Mouse (Mus musculus) layer of hippocampus, adult 2 months (tissue): Measurements from ENCODE around the gene 1700013F07Rik. TPM values are rescaled to one million over a fixed set of nuclear protein-coding genes. Genes with fewer than 3 reads are reported as not detected.
"Not testable (repeated sequence)": the region's sequence is repeated elsewhere in the genome, so short reads cannot be mapped to it uniquely, and the experiment has no call there.

Experiments used
- DNase-seq, 2 experiments: peaks; one replicate each; pipeline ENCODE4 v3.0.0; 2022; ENCODE audit warnings: low spot score in 2 of 2
- H3K27ac ChIP-seq: fragments of 200-600 bp; 2 replicates; pipeline ENCODE4 v1.8.1; 2022
- H3K4me3 ChIP-seq: fragments of 200-600 bp; 2 replicates; pipeline ENCODE4 v1.8.1; 2022; ENCODE audit warnings: mild to moderate bottlenecking
- CTCF ChIP-seq: fragments of 200-600 bp; conservative IDR thresholded peaks from 2 replicates; pipeline ENCODE4 v1.8.1; 2022; ENCODE audit warnings: antibody characterized with exemption, mild to moderate bottlenecking, moderate library complexity
- long read RNA-seq, 2 experiments: library from polyadenylated mRNA; stranded (forward); transcript quantifications; one replicate each; pipeline ENCODE4 v2.0.0; 2021; ENCODE audit warnings: borderline mapping rate in 2 of 2
- total RNA-seq, 2 experiments: library from RNA; stranded (reverse); gene quantifications; 2 replicates each; pipeline ENCODE4 v1.2.3; 2021

Gene 1700013F07Rik
- total RNA-seq, result 1 to 10 TPM; 1.5 TPM
- long read RNA-seq, experiment 1, partial matches to known transcripts, result 1 of 11 reads
- long read RNA-seq, experiment 1, other reads (novel, unspliced or antisense), result 10 of 11 reads
- long read RNA-seq, experiment 2, partial matches to known transcripts, result 0 of 14 reads
- long read RNA-seq, experiment 2, other reads (novel, unspliced or antisense), result 14 of 14 reads

DNA sequence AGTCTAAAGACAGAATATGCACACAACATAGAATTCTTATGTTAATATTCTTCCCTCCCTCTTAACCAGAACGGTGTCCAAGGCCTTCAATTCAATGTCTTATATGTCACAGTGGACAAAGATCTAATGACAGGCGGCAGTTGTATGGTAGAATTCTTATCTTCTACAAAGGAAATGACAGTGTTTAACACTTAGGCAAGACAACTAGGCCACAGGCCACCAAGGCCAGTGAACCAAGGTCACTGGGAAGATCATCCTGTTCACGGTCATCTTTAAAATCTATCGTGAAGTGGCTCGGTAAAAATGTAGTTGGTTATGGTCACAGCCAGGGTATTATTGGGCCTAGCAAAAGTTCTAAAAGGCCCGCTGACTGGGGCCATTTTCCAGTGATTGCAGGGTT lies at the start of gene 1700013F07Rik:
Gene 1700013F07Rik, plus strand, starts transcription at position 200 of the 400 bp plus-strand sequence.
- TF ChIP-seq CTCF, result no peak
- Histone ChIP-seq H3K4me3 (no peak within 1 kb of the TSS), H3K27ac (no peak within 1 kb of the TSS)
- DNase-seq, result no peak

DNA sequence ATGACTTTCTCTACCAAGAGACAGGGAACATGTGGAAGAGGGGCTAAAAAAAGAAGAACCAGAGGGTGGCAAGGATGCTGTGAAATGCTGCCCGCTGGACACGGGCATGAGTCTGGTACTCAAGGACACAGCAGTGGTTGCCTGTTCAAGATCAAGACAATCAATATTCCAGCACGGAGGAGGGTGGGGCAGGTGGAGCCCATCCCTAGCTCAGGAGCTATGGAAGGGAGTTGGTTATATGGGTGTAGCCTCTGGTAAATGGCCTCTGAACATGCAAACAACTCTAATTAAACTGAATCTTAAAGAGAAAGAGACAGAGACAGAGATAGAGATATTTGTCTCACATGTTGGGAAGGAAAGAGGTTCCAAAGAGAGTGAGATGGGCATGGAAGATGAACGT lies 49.2 kb upstream of the 1700013F07Rik start:
- no peak overlapping the region for H3K4me3 ChIP-seq

DNA sequence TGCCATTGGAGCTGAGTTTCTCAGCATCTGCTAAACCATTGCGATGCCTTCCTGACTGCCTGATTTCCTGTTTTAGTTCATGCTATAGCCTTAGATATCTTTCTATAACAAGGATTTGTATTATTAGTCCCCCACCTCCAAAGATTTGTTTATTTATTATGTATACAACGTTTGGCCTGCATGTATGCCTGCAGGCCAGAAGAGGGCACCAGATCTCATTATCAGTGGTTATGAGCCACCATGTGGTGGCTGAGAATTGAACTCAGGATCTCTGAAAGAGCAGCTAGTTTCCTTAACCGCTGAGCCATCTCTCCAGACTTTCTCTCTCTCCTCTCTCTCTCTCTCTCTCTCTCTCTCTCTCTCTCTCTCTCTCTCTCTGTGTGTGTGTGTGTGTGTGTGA lies 44.0 kb upstream of the 1700013F07Rik start:
- H3K4me3 ChIP-seq, result no peak overlapping the region
- TF ChIP-seq CTCF, result peak; percentile 65
- no peak for DNase-seq
- no peak overlapping the region for H3K27ac ChIP-seq

More for the DNA sequence above, 49.2 kb upstream of the 1700013F07Rik start:
- H3K27ac ChIP-seq, result no peak overlapping the region
- TF ChIP-seq CTCF, result no peak
- no peak for DNase-seq

DNA sequence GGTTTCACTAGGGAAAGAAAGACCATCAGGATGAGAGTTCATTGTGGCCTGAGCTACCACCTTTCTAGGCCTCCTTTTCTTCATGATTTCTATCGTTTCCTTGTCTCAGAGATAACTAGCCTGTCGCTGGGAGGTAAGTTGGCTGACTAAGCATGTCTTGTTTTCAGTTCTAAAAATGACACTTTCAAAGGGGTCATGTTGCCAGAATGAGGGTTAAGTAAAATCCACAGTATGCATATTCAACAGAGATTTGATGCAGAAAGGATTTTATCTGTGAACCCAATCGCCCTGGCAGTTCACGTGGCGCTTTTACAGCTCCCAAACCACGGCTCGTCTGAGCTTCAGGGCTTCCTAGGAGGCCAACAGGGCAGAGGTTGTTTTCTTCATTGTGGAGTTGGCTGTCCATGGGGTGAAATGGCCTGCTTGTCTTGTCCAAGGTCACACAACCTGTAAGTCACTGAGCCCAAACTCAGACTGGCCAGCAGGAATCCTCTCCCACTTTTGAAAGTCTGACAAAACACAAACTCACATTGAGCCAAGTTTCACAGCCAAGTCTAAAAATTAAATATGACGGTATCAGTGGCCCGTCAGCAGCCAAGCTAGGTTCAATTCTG lies 39.0 kb upstream of the 1700013F07Rik start:
- no peak for TF ChIP-seq CTCF

DNA sequence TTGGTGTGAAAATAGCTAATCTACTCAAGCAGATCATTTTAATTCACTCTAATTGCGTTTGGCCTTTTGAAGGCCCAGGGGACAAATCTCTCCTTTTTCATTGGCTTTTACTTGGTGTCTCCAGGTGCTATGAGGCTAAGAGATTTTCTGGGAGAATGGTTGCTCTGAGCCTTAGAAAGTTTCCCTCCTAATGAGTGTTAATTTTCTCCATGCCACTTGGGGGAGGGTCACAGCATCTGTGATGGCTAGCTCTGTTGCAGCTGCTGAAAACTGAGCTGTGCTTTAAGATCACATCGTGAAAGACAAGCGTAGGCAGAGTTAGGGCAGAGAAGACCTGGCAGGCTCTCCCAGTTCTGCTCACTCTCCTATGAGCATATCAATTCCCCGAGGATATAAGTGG lies 38.5 kb upstream of the 1700013F07Rik start:
- TF ChIP-seq CTCF, result no peak
- H3K27ac ChIP-seq, result no peak overlapping the region
- H3K4me3 ChIP-seq, result no peak overlapping the region
- DNase-seq, result no peak

More for the DNA sequence above, 39.0 kb upstream of the 1700013F07Rik start:
- DNase-seq, result no peak
- Histone ChIP-seq H3K4me3 (no peak overlapping the region), H3K27ac (no peak overlapping the region)

DNA sequence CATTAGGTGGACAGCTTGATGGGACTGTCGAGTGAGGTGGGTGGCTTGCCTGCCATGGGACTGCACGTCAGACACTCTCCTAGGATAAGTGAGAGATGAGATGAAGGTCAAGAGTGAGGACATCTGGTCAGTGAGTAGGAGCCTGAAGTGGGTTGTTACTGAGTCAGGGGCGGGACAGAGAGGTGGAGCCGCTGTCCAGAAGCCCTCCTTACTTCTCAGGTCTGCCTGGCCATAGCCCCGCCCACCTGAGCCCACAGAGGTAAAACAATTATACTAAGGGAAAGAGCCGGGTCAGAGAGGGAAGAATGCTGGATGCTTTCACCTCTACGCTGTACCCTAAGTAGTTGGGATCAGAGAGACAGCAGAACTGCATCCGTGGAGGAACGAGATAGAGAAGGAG lies 36.3 kb upstream of the 1700013F07Rik start:
- DNase-seq, result no peak
- no peak for TF ChIP-seq CTCF
- H3K4me3 ChIP-seq, result no peak overlapping the region
- no peak overlapping the region for H3K27ac ChIP-seq

DNA sequence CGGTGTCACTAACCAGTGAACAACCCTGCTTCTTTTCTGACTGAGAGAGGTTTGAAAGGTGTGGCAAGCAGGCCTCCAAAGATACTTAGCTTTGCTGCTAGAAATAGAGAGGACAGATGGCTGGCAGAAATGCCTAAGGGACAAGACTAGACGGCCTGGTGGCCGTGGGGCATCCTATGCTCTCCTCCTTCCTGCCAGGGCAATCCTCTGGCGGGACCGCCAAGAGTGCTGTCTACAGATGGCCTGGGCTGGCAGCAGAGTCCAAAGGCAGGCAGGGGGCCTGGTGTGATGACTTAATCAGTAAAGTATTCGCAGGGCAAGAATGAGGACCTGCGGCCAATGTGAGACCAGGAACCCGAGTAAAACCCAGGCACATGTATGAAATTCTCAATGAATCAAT lies 34.1 kb upstream of the 1700013F07Rik start:
- no peak for DNase-seq
- Histone ChIP-seq H3K4me3 (no peak overlapping the region), H3K27ac (no peak overlapping the region)
- TF ChIP-seq CTCF, result no peak

DNA sequence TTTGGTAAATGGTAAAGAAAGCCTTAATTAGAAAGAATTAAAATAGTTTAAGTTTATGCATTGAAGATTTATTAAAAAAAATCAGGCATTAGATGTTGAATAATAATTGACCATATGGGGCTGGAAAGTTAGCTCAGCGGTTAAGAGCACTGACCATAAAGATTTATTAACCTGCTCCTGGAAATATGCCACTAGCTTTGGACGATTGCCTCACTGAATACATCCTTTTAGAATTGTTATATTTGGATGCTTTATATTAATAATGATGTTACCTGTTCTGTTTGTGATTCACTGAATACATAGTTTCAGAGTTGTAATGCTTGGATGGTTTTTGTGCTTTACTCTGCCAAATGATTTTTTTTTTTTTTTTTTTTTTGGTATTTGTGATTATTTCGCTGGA lies 32.5 kb upstream of the 1700013F07Rik start:
- H3K27ac ChIP-seq, DNase-seq, H3K4me3 ChIP-seq: not testable (repeated sequence)

DNA sequence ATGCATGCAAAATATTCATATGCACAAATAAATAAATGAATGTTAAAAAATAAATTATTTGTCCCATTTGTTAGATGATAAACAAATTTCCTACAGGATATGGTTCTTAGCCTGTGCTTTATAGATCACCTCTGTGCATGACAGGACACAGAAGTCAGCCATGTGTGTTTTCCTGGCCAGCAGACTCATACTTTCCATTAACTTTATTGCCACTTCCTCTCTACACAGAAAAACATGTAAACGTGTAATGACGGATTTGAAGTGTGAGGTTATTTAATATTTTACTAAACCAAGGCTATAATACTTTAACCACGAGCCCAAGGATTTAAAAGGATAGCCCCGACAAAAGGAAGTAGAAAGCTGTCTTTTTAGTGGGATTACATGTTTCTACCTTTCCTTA lies 30.0 kb upstream of the 1700013F07Rik start:
- no peak for DNase-seq
- Histone ChIP-seq H3K4me3 (no peak overlapping the region), H3K27ac (no peak overlapping the region)
- TF ChIP-seq CTCF, result no peak

DNA sequence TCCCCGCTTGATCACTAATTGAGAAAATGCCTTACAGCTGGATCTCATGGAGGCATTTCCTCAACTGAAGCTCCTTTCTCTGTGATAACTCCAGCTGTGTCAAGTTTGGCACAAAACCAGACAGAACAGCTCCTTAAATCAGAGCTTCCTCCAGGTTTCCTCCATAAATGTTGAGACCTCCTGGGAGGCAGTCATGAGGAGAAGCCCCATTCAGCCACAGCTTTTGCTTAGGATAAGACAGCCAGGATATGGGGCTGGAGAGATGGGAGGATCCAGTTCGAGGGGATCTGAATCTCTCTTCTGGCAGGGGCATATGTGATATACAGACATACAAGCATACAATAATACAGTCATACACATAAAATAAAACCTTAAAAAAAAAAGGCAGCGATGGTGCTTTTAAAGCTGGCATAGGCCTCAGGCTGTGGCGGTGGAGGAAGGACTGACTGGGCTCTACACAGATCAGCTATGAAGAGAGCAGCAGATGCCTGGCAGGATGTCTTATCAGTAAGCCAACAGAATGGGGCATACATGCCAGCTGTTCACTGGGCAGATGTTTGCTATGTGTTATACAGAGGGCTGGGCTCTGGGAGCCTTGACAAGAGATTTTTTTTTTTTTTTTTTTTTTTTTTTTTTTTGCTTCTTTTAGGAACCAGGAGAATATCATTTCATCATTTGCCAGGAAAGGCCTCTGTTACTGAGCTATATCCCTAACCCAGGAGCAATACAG lies 25.0 kb upstream of the 1700013F07Rik start:
- DNase-seq, result no peak
- no peak overlapping the region for H3K27ac ChIP-seq
- H3K4me3 ChIP-seq, result no peak overlapping the region
- TF ChIP-seq CTCF, result no peak

DNA sequence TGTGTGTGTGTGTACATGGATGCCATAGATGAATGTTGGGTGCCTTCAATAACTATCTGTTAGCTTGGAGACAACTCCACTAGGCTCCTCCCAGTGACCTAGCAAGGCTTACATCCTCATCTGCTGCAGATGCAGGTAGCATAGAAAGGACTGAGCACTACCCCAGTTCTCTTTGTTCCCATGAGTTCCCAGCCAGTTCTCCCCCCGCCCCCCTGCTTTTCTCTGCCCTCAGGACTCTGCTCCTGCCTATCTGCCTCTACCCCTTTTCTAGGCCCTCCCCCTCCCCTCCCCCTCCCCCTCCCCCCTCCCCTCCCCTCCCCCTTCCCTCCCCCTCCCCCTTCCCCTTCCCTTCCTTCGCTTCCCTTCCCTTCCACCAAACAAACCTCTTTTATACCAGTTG lies 23.8 kb upstream of the 1700013F07Rik start:
- Histone ChIP-seq H3K4me3 (no peak overlapping the region), H3K27ac (no peak overlapping the region)
- DNase-seq, result no peak
- no peak for TF ChIP-seq CTCF

DNA sequence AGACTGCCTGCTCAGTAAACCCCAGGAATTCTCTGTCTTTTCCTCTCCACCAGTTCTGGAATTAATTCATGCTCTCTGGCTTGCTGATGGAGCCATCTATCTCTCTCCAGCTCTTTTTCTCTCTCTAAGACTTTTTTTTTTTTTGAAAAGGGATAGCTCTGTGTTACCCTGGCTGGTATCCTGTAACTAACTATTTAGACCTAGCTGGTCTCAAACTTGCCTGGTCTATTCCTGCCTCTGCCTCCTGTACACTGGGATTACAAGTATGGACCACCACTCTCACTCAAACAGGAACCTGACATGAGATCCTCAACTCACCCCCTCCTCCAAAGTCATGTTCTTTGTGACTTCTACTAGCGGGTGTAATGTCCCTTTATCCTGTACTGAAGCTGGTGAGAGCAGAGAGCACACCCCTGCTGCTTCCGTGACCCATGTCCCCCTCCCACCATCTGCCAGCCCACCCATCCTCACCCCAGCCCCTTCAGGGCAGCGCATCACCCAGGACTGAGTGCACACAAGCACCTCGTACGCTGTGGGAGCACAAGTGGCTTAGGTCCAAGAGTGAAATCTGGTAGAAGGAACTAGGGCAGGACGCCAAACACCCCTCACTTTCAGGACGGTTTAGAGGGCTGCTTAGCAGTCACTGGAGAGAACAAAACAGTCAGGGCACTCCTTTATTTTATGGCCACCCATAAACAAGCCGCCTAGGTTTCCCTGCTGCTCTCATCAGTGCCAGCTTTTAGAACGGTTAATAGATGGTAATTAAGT lies 23.1 kb upstream of the 1700013F07Rik start:
- H3K27ac ChIP-seq, result no peak overlapping the region
- no peak for TF ChIP-seq CTCF
- H3K4me3 ChIP-seq, result no peak overlapping the region
- DNase-seq, result peak; percentile 22 to 44

DNA sequence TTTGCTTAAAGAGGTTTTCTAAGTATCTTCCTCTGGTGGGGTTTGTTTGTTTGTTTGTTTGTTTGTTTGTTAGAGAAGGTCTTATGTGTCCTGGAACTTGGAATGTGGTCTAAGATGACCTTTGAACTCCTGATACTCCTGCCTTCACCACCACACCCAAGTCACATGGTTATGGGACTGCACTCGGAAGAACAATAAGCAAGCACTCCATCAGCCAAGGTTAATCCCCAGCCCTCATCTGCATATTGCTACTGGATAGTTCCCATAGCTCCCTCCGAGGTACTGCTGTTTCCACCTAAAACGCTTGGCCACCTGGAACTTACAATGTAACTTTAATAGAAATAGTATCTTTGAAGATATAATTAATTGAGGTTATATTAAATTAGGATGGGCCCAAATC lies 20.5 kb upstream of the 1700013F07Rik start:
- TF ChIP-seq CTCF, result no peak
- DNase-seq, result no peak
- H3K27ac ChIP-seq, result no peak overlapping the region
- no peak overlapping the region for H3K4me3 ChIP-seq
